Mouse (Mus musculus) limb, embryonic 13.5 days (tissue): ENCODE data around the gene Irak1bp1. TPM values are rescaled to one million over a fixed set of nuclear protein-coding genes. Genes with fewer than 3 reads are reported as not detected.

Experiments used
- ATAC-seq: fragments of 200-750 bp; cut with Nextera tagmentation; 2 replicates; pipeline ENCODE4 v1.8.0; 2017; ENCODE audit warnings: low read depth, moderate number of reproducible peaks, moderate TSS enrichment; ENCODE audit not compliant: low FRiP score
- H3K27ac ChIP-seq: fragments of 300-500 bp; sonication (generic); 2 replicates; pipeline ENCODE4 v1.5.1; 2015; ENCODE audit warnings: inconsistent platforms, mild to moderate bottlenecking, moderate library complexity
- H3K27me3 ChIP-seq: fragments of 300-500 bp; sonication (generic); 2 replicates; pipeline ENCODE4 v1.6.1; 2015; ENCODE audit warnings: mild to moderate bottlenecking, inconsistent platforms
- H3K36me3 ChIP-seq: fragments of 300-500 bp; sonication (generic); 2 replicates; pipeline ENCODE4 v1.6.1; 2015; ENCODE audit warnings: inconsistent platforms, mild to moderate bottlenecking, moderate library complexity
- H3K4me1 ChIP-seq: fragments of 300-500 bp; sonication (generic); 2 replicates; pipeline ENCODE4 v1.6.1; 2015; ENCODE audit warnings: inconsistent platforms
- H3K4me2 ChIP-seq: fragments of 300-500 bp; sonication (generic); replicated peaks from 2 replicates; pipeline ENCODE4 v1.6.1; 2015; ENCODE audit warnings: inconsistent platforms, mild to moderate bottlenecking, moderate library complexity
- H3K4me3 ChIP-seq: fragments of 300-500 bp; sonication (generic); 2 replicates; pipeline ENCODE4 v1.5.1; 2015; ENCODE audit warnings: moderate library complexity, mild to moderate bottlenecking, inconsistent platforms
- H3K9ac ChIP-seq: fragments of 300-500 bp; sonication (generic); 2 replicates; pipeline ENCODE4 v1.6.1; 2015; ENCODE audit warnings: mild to moderate bottlenecking, inconsistent platforms
- H3K9me3 ChIP-seq: fragments of 300-500 bp; sonication (generic); 2 replicates; pipeline ENCODE4 v1.6.1; 2016; ENCODE audit warnings: inconsistent platforms
- WGBS: fragments of 180-500 bp; shearing (Covaris S2); methylation state at CpG from one replicate; pipeline ENCODE4 v1.1.7; 2015; 5-methylcytosine and 5-hydroxymethylcytosine counted together
- polyA plus RNA-seq: library from polyadenylated mRNA; unstranded; fragments of >200 nt; fragmentation: Nextera tagmentation; extraction: Ambion mirVana; gene quantifications from 2 replicates; pipeline ENCODE4 v1.2.1, GENCODE M21; 2015

Gene Irak1bp1
- 23.0 and 24.7 TPM in 2 replicates for polyA plus RNA-seq

- 18% methylated on average over 20 of the region's 20 CpGs for WGBS
- ATAC-seq, result no peak; the same call in 1 of the 2 replicates
Measured at GRCm38 (mm10) chr9:82829007-82829689, at the start of gene Irak1bp1. Gene Irak1bp1, plus strand, starts transcription at chr9:82829540.

GRCm38 (mm10) chr9:82788375-82788774 lies 41.0 kb upstream of the Irak1bp1 start:
- H3K9me3 ChIP-seq, result no peaks in the 10 kb centered on the region
- no peak for ATAC-seq
- no peaks in the 10 kb centered on the region for H3K4me1 ChIP-seq

More at GRCm38 (mm10) chr9:82829007-82829689, at the start of gene Irak1bp1:
- Histone ChIP-seq H3K4me1 (peaks cover 17% of the 10 kb centered on the region; the same call in 1 of the 2 replicates), H3K9ac (peak within 1 kb of the TSS; percentile 84), H3K27ac (peak within 1 kb of the TSS; percentile 85), H3K27me3 (no peaks in the 10 kb centered on the region), H3K36me3 (0 out of 2 replicates have a peak, but pooled peaks cover 3% of the 10 kb centered on the region), H3K4me2 (peak within 1 kb of the TSS; percentile 70), H3K4me3 (peak within 1 kb of the TSS; percentile 78), H3K9me3 (no peaks in the 10 kb centered on the region)

GRCm38 (mm10) chr9:82800360-82800759 lies 29.0 kb upstream of the Irak1bp1 start:
- no peak overlapping the region for H3K4me3 ChIP-seq
- H3K36me3 ChIP-seq, result no peaks in the 10 kb centered on the region
- 0 out of 2 replicates have a peak, but pooled peaks cover 3% of the 10 kb centered on the region for H3K4me1 ChIP-seq
- H3K4me2 ChIP-seq, result no peak overlapping the region
- H3K27me3 ChIP-seq, result no peaks in the 10 kb centered on the region
- ATAC-seq, result no peak
- no peaks in the 10 kb centered on the region for H3K9me3 ChIP-seq
- no peak overlapping the region for H3K27ac ChIP-seq
- WGBS, result 72% methylated on average over 8 of the region's 8 CpGs
- H3K9ac ChIP-seq, result no peak overlapping the region

More at GRCm38 (mm10) chr9:82788375-82788774, 41.0 kb upstream of the Irak1bp1 start:
- no peak overlapping the region for H3K4me3 ChIP-seq
- H3K4me2 ChIP-seq, result no peak overlapping the region
- no peaks in the 10 kb centered on the region for H3K27me3 ChIP-seq
- 77% methylated on average over 9 of the region's 9 CpGs for whole genome bisulfite sequencing
- H3K9ac ChIP-seq, result no peak overlapping the region
- no peaks in the 10 kb centered on the region for H3K36me3 ChIP-seq
- H3K27ac ChIP-seq, result no peak overlapping the region

- H3K9ac ChIP-seq, result no peak overlapping the region
- no peak overlapping the region for H3K4me2 ChIP-seq
- no peaks in the 10 kb centered on the region for H3K27me3 ChIP-seq
- H3K27ac ChIP-seq, result no peak overlapping the region
- H3K4me3 ChIP-seq, result no peak overlapping the region
- no peak for ATAC-seq
- WGBS, result 7% methylated on average over 1 of the region's 1 CpGs
- H3K4me1 ChIP-seq, result no peaks in the 10 kb centered on the region
- no peaks in the 10 kb centered on the region for H3K9me3 ChIP-seq
- H3K36me3 ChIP-seq, result no peaks in the 10 kb centered on the region
Measured at GRCm38 (mm10) chr9:82807129-82807528, 22.2 kb upstream of the Irak1bp1 start.

- H3K9me3 ChIP-seq, result no peaks in the 10 kb centered on the region
- no peaks in the 10 kb centered on the region for H3K36me3 ChIP-seq
- H3K9ac ChIP-seq, result no peak overlapping the region
- no peak for ATAC-seq
- no peaks in the 10 kb centered on the region for H3K4me1 ChIP-seq
- H3K27me3 ChIP-seq, result no peaks in the 10 kb centered on the region
- H3K4me3 ChIP-seq, result no peak overlapping the region
- WGBS, result 57% methylated on average over 5 of the region's 5 CpGs
- no peak overlapping the region for H3K4me2 ChIP-seq
- no peak overlapping the region for H3K27ac ChIP-seq
Measured at GRCm38 (mm10) chr9:82807635-82808034, 21.7 kb upstream of the Irak1bp1 start.

- Histone ChIP-seq H3K27me3 (no peaks in the 10 kb centered on the region), H3K36me3 (no peaks in the 10 kb centered on the region), H3K4me1 (no peaks in the 10 kb centered on the region), H3K9me3 (no peaks in the 10 kb centered on the region), H3K27ac (no peak overlapping the region), H3K4me2 (no peak overlapping the region), H3K4me3 (no peak overlapping the region), H3K9ac (no peak overlapping the region)
- ATAC-seq, result no peak
- 77% methylated on average over 12 of the region's 12 CpGs for WGBS
Measured at GRCm38 (mm10) chr9:82812172-82812963, 17.0 kb upstream of the Irak1bp1 start.

- Histone ChIP-seq H3K4me2 (no peak overlapping the region), H3K4me1 (no peaks in the 10 kb centered on the region), H3K9ac (no peak overlapping the region), H3K4me3 (no peak overlapping the region), H3K27me3 (no peaks in the 10 kb centered on the region), H3K27ac (no peak overlapping the region), H3K36me3 (no peaks in the 10 kb centered on the region), H3K9me3 (no peaks in the 10 kb centered on the region)
- no peak for ATAC-seq
- WGBS, result 65% methylated on average over 3 of the region's 3 CpGs
Measured at GRCm38 (mm10) chr9:82814536-82814935, 14.8 kb upstream of the Irak1bp1 start.

- no peak for ATAC-seq
- Histone ChIP-seq H3K9me3 (no peaks in the 10 kb centered on the region), H3K4me3 (no peak overlapping the region), H3K9ac (no peak overlapping the region), H3K4me1 (no peaks in the 10 kb centered on the region), H3K27me3 (no peaks in the 10 kb centered on the region), H3K4me2 (no peak overlapping the region), H3K27ac (no peak overlapping the region), H3K36me3 (no peaks in the 10 kb centered on the region)
Measured at GRCm38 (mm10) chr9:82815257-82815785, 14.0 kb upstream of the Irak1bp1 start.

GRCm38 (mm10) chr9:82826426-82826825 lies 2.9 kb upstream of the Irak1bp1 start:
- no peaks in the 10 kb centered on the region for H3K9me3 ChIP-seq
- H3K27me3 ChIP-seq, result no peaks in the 10 kb centered on the region
- peaks cover 12% of the 10 kb centered on the region; the same call in 1 of the 2 replicates for H3K4me1 ChIP-seq
- H3K27ac ChIP-seq, result no peak overlapping the region
- ATAC-seq, result no peak
- no peak overlapping the region for H3K4me2 ChIP-seq
- H3K4me3 ChIP-seq, result no peak overlapping the region
- H3K36me3 ChIP-seq, result 0 out of 2 replicates have a peak, but pooled peaks cover 3% of the 10 kb centered on the region
- H3K9ac ChIP-seq, result no peak overlapping the region
- WGBS, result 89% methylated on average over 6 of the region's 6 CpGs

GRCm38 (mm10) chr9:82829693-82830430 lies 522 bp downstream of the Irak1bp1 start:
- ATAC-seq, result peak; percentile 96
- Histone ChIP-seq H3K27ac (peak overlapping the region; percentile 85), H3K4me1 (peaks cover 18% of the 10 kb centered on the region; the same call in 1 of the 2 replicates), H3K9me3 (no peaks in the 10 kb centered on the region), H3K9ac (peak overlapping the region; percentile 84), H3K4me2 (peak overlapping the region; percentile 70), H3K27me3 (no peaks in the 10 kb centered on the region), H3K4me3 (peak overlapping the region; percentile 78), H3K36me3 (0 out of 2 replicates have a peak, but pooled peaks cover 3% of the 10 kb centered on the region)
- WGBS, result under 1% methylated on average over 65 of the region's 65 CpGs

- Histone ChIP-seq H3K4me3 (no peak overlapping the region), H3K4me2 (no peak overlapping the region), H3K36me3 (no peaks in the 10 kb centered on the region), H3K9ac (no peak overlapping the region), H3K4me1 (peaks cover 29% of the 10 kb centered on the region), H3K27ac (no peak overlapping the region), H3K27me3 (no peaks in the 10 kb centered on the region), H3K9me3 (no peaks in the 10 kb centered on the region)
- 69% methylated on average over 4 of the region's 4 CpGs for WGBS
- no peak for ATAC-seq
Measured at GRCm38 (mm10) chr9:82831891-82832290, 2.6 kb downstream of the Irak1bp1 start.
